Mouse (Mus musculus) heart, embryonic 10.5 days (tissue): ENCODE measurements around the gene Mmp20. TPM values are rescaled to one million over a fixed set of nuclear protein-coding genes. Genes with fewer than 3 reads are reported as not detected.
A peak's percentile ranks its signal among the peaks of the same experiment; 100 is the strongest.

Experiments
- DNase-seq: peaks from one replicate; pipeline ENCODE4 v3.0.0-alpha.2; 2017; ENCODE audit warnings: low spot score
- H3K27ac ChIP-seq: fragments of 300-500 bp; sonication (generic); 2 replicates; pipeline ENCODE4 v1.5.1; 2016; ENCODE audit warnings: mild to moderate bottlenecking
- H3K27me3 ChIP-seq: fragments of 300-500 bp; sonication (generic); 2 replicates; pipeline ENCODE4 v1.6.1; 2016; ENCODE audit warnings: mild to moderate bottlenecking; ENCODE audit not compliant: poor library complexity, insufficient read depth, severe bottlenecking
- H3K36me3 ChIP-seq: fragments of 300-500 bp; sonication (generic); 2 replicates; pipeline ENCODE4 v1.6.1; 2016; ENCODE audit warnings: mild to moderate bottlenecking, moderate library complexity
- H3K4me1 ChIP-seq: fragments of 300-500 bp; sonication (generic); 2 replicates; pipeline ENCODE4 v1.6.1; 2016; ENCODE audit warnings: mild to moderate bottlenecking
- H3K4me3 ChIP-seq: fragments of 300-500 bp; sonication (generic); 2 replicates; pipeline ENCODE4 v1.5.1; 2016; ENCODE audit warnings: mild to moderate bottlenecking, moderate library complexity
- H3K9me3 ChIP-seq: fragments of 300-500 bp; sonication (generic); 2 replicates; pipeline ENCODE4 v1.6.1; 2016; ENCODE audit warnings: mild to moderate bottlenecking, moderate library complexity
- WGBS: fragments of 180-500 bp; shearing (Covaris S2); methylation state at CpG from one replicate; pipeline ENCODE4 v1.1.7; 2016; 5-methylcytosine and 5-hydroxymethylcytosine counted together
- polyA plus RNA-seq: library from polyadenylated mRNA; unstranded; fragments of >200 nt; fragmentation: Nextera tagmentation; extraction: Ambion mirVana; gene quantifications from 2 replicates; pipeline ENCODE4 v1.2.1, GENCODE M21; 2016

The Mmp20 gene
- not detected in 2 replicates for polyA plus RNA-seq

DNA sequence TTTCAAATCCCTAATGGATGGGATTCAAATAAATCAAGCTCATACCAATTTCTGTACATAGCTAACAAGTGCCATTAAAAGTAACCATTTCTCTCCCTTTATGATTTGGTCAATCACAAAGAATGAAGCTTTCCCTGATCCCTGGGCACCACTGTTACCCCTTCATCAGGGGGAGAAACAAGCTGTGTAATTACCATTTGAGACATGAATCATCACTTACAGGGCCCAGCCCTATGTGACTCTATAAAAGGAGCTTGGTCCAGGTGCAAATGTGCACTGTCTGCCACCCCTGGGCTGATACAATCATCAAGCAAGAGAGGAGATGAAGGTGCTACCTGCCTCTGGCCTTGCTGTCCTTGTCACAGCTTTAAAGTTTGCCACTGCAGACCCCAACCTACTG lies at the start of gene Mmp20:
Gene Mmp20, plus strand, starts transcription at position 301 of the 400 bp plus-strand sequence.
- H3K9me3 ChIP-seq: no peaks in the 10 kb centered on the region
- no peaks in the 10 kb centered on the region for H3K27me3 ChIP-seq

DNA sequence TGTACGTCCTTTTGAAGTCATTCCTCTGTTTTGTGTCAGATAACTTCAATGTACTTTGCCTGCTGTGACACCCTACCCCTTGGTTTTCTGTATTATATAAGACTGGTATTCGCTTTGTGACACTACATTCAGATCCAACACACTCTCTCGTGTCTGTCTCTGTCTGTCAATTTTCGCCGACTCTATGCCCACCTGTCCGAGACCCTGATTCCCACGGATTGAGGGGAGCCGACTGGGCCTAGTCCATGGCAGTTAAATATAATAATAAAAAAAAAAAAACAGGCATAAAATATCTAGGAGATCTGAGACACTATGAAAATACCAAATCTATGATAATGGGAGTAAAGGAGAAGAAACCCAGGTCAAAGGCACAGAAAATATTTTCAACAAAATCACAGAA lies 38.0 kb upstream of the Mmp20 start:
- Histone ChIP-seq H3K9me3 (no peaks in the 10 kb centered on the region), H3K27me3 (no peaks in the 10 kb centered on the region), H3K27ac (no peak overlapping the region), H3K4me3 (no peak overlapping the region), H3K4me1 (0 out of 2 replicates have a peak, but pooled peaks cover 3% of the 10 kb centered on the region), H3K36me3 (no peaks in the 10 kb centered on the region)
- peak; percentile 74 for DNase-seq
- 56% methylated on average over 8 of the region's 8 CpGs for WGBS

More for the DNA sequence above, at the start of gene Mmp20:
- DNase-seq: no peak
- no peaks in the 10 kb centered on the region for H3K36me3 ChIP-seq
- no peak within 1 kb of the TSS for H3K27ac ChIP-seq
- H3K4me3 ChIP-seq: no peak within 1 kb of the TSS
- no peaks in the 10 kb centered on the region for H3K4me1 ChIP-seq

DNA sequence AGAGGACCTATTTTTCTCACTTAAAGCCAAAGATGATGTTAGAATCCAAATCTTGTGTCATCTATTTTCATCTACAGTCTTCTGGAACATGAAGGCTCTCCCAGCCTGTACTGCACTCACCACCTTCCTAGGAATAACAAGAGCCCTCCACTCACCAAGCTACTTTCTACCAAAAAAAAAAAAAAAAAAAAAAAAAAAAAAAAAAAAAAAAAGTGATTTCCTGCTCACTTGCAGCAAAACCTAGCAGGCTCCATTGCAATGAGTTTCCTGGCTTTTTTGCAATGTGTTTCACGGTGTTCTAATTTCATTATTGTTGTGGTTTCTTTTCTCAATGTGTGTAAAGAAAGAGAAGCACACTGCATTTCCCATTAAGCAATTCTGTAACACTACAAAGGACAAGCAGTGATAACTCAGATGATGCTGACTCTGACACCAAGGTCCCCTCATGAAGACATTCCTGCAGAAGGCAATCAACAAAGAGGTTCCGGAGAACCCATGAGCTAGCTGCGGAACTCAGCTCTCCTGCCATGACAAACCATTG lies 34.7 kb upstream of the Mmp20 start:
- WGBS: 78% methylated on average over 3 of the region's 3 CpGs
- Histone ChIP-seq H3K36me3 (no peaks in the 10 kb centered on the region), H3K4me1 (0 out of 2 replicates have a peak, but pooled peaks cover 4% of the 10 kb centered on the region), H3K9me3 (no peaks in the 10 kb centered on the region), H3K27ac (no peak overlapping the region), H3K27me3 (no peaks in the 10 kb centered on the region), H3K4me3 (no peak overlapping the region)
- DNase-seq: no peak

DNA sequence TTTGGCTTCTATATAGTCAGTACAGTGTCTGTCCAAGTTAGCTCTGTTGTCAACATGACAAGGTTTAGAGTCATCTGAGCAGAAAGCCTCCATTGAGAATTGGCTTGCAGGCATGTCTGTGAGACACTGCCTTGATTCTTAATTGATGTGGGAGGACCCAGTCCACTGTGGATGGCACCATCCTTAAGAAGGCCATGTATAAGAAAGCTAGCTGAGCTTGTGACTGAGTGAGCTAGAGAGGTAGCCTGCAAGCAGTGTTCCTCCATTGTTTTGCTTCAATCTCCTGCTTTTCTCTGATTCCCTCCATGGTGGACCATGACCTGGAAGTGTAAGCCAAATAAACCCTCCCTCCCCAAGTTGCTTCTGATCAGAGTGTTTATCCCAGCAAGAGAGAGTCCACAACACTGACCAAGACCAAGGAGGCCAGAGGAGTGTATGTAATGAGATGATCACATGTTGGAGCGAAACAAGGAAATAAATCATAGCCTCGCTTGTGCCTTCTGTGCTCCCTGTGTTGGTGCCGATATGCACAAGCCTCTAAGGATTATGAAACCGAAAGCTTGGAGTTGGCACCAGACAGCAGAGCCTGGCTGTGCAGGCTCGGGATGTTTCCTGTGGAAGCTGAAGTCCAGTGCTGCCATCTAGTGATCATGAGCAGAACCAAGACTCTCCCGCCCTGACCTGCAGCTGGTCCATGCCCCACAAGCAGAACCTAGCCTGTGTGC lies 33.1 kb upstream of the Mmp20 start:
- WGBS: 18% methylated on average over 6 of the region's 6 CpGs
- no peaks in the 10 kb centered on the region for H3K27me3 ChIP-seq
- no peaks in the 10 kb centered on the region for H3K9me3 ChIP-seq
- peak; percentile 80 for DNase-seq
- 0 out of 2 replicates have a peak, but pooled peaks cover 4% of the 10 kb centered on the region for H3K4me1 ChIP-seq
- H3K4me3 ChIP-seq: peak overlapping the region; percentile 44
- H3K27ac ChIP-seq: 0 out of 2 replicates have a peak overlapping the region, but pooled peaks have one; percentile 42
- H3K36me3 ChIP-seq: no peaks in the 10 kb centered on the region

DNA sequence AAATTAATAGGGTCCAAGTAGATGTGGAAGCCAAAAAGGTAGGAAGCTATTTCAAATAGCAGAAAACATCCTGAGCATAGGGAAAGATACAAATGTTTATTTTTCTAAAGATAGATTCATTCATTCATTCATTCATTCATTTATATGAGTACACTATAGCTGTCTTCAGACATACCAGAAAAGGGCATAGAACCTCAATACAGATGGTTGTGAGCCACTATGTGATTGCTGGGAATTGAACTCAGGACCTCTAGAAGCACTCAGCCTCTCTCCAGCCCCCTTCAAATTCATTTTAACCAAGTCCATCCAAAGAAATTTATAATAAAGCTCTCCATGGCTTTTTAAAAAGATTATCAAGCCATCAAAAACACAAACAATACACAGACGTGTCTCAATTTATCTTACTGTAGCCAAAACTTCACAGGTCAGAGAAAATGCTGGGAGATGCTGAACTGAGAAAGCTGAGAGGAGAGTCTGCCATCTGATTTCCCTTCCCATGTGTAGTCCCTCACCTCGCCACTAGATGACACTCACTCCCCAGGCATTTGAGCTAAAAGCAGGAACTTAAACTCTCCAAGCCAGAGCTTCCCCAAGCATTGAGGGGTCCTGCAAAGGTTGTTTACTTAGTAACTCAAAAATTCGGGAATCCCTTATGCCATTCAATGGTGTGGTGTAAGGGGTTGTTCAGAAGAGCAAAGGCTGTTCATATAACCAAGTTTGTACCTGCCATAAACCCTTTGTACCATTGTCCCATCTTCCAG lies 24.9 kb upstream of the Mmp20 start:
- Histone ChIP-seq H3K4me1 (no peaks in the 10 kb centered on the region), H3K27me3 (no peaks in the 10 kb centered on the region), H3K36me3 (no peaks in the 10 kb centered on the region), H3K9me3 (no peaks in the 10 kb centered on the region), H3K27ac (no peak overlapping the region), H3K4me3 (no peak overlapping the region)
- DNase-seq: no peak
- WGBS: 3% methylated on average over 3 of the region's 3 CpGs

DNA sequence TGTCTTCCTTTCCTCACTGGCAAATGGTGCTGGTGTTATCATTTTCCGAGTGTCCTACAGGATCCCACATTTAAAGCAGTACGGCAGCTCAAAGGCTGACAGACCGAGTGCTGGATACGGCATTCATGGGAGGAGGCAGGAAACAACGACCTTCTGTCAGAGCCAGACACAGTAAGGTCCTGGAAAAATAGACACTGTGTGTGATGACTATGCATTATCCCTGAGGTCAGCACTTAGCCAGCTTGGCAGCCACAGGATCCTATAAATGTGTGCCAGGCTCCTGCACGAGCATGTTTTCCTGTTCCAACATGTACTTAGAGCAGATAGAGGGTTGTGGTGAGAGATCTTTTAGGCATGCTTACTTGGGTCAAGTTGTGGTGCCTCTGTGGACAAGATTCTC lies 24.0 kb upstream of the Mmp20 start:
- 64% methylated on average over 6 of the region's 6 CpGs for WGBS
- H3K9me3 ChIP-seq: no peaks in the 10 kb centered on the region
- no peaks in the 10 kb centered on the region for H3K36me3 ChIP-seq
- H3K4me1 ChIP-seq: no peaks in the 10 kb centered on the region
- no peak for DNase-seq
- no peak overlapping the region for H3K27ac ChIP-seq
- no peak overlapping the region for H3K4me3 ChIP-seq
- no peaks in the 10 kb centered on the region for H3K27me3 ChIP-seq

DNA sequence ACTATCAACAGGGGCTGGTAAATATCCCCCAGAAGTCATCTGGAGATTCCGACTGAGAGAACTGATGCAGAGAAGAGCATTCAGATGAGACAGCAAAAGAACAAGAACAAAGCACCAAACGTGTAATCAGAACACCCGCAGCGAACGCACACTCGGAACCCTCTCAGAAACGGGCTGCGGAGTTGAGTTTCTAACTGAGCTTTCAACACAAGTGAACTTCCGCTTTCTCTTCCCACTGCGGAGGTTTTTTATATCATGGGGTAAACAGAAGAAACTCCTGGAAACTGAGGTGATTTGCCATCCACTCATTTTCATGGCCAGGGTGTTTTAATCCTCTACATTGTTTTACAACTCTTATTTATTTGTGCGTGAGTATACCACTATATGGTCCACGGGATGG lies 22.4 kb upstream of the Mmp20 start:
- DNase-seq: no peak
- WGBS: 83% methylated on average over 12 of the region's 12 CpGs
- no peaks in the 10 kb centered on the region for H3K27me3 ChIP-seq
- H3K36me3 ChIP-seq: no peaks in the 10 kb centered on the region
- no peaks in the 10 kb centered on the region for H3K9me3 ChIP-seq
- H3K4me3 ChIP-seq: no peak overlapping the region
- no peaks in the 10 kb centered on the region for H3K4me1 ChIP-seq
- no peak overlapping the region for H3K27ac ChIP-seq

DNA sequence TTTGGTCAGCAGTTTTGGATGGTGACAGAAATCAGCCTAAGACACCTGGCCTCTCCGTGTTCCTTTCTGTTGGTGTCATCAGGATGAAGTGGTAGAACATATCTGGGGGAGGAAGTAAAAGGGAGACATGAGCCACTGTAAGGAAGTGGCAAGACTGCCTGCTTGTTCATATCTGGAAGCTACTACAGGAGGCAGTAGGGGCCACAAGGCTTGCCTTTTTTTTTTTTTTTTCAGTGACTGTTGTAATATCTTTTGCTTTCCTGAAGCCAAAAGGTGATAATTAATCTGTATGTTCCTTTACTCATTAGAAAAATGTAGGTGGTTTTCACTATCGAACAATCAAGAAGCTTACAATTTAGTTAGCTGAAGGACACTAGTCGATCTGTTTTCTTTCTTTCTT lies 5.4 kb upstream of the Mmp20 start:
- WGBS: 70% methylated on average over 3 of the region's 3 CpGs

DNA sequence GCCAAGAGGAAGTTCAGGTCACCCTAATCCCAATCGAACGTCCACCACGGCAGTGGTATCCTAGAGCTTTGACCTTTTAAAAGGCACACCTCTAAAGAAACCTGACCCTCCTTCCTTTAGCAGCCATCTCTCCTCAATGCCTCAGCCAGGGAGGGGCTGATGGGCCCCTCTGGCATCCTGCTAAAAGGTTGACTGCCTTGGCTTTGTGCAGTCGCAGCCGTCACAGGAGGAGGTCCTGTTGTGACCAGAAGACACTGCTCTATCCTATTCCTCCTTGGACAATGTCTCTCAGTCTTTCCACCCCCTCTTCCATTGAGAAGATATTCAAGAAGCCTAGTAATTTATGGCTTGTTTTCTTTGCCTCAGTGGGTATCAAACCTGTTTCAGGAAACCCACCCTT lies 5.9 kb downstream of the Mmp20 start:
- no peak for DNase-seq
- Histone ChIP-seq H3K4me1 (no peaks in the 10 kb centered on the region), H3K36me3 (no peaks in the 10 kb centered on the region), H3K9me3 (no peaks in the 10 kb centered on the region), H3K27me3 (no peaks in the 10 kb centered on the region), H3K4me3 (no peak overlapping the region), H3K27ac (no peak overlapping the region)
- 42% methylated on average over 5 of the region's 5 CpGs for WGBS

More for the DNA sequence above, 5.4 kb upstream of the Mmp20 start:
- no peak for DNase-seq
- Histone ChIP-seq H3K4me1 (no peaks in the 10 kb centered on the region), H3K36me3 (no peaks in the 10 kb centered on the region), H3K4me3 (no peak overlapping the region), H3K27me3 (no peaks in the 10 kb centered on the region), H3K9me3 (no peaks in the 10 kb centered on the region), H3K27ac (no peak overlapping the region)

DNA sequence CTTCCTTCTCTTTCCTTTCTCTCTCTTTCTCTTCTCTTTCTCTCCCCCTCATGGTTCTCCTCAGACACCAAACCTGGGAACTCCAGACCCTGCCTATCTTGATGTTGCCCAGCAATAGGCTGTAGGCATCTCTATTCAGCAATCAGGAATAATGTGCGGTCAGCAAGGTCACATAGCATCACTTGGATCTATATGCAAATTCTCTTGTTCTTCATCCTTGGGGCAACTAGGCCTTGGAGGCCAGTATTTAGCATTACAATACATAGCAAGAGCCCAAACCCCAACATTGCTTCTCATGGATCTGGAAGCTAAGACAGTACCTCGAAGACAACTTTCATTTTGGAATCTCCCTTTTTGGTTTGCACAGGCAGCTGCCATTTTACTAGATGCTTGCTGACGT lies 19.9 kb downstream of the Mmp20 start:
- H3K36me3 ChIP-seq: no peaks in the 10 kb centered on the region
- no peak overlapping the region for H3K4me3 ChIP-seq
- H3K9me3 ChIP-seq: no peaks in the 10 kb centered on the region
- no peak overlapping the region for H3K27ac ChIP-seq
- no peak for DNase-seq
- H3K27me3 ChIP-seq: no peaks in the 10 kb centered on the region
- no peaks in the 10 kb centered on the region for H3K4me1 ChIP-seq
- WGBS: 84% methylated on average over 3 of the region's 3 CpGs

DNA sequence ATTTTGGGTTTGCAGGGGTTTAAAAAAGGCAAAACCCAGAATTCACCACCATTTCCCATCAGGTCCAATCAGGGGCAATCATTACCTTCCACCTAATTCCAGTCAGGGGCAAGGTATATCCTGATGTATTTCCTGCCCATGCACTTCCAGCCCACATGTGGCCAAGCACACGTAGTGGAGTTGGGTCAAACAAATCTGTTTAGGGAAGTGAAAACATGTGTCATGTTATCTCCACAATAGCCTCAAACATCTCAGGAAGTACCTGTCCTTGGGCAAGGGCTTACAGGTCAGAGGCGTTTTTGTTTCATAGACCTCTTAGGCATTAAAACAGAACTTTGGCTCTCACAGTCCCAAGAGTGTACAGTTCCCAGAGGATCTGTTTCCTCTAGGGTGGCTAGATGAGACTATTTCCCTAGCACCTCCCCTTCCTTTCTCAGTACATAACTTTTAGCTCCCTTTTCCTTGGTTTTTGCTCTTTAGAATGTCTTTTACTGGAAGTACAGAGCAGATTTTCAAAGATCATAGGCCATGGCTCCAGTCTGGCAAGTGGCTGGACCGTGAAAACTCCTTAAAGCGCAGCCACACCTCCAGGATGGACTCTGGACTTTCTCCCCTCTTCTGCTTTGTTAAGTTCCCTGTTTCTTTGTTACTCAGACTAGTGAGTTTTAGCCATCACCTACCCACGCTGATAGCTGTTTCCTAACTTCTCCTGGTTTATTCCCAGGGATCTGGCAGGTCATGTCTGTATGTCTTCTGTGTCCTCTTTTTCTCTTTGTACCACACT lies 22.6 kb downstream of the Mmp20 start:
- Histone ChIP-seq H3K27ac (no peak overlapping the region), H3K4me3 (no peak overlapping the region), H3K27me3 (no peaks in the 10 kb centered on the region), H3K4me1 (no peaks in the 10 kb centered on the region), H3K36me3 (no peaks in the 10 kb centered on the region), H3K9me3 (no peaks in the 10 kb centered on the region)
- 76% methylated on average over 5 of the region's 5 CpGs for WGBS
- DNase-seq: no peak

DNA sequence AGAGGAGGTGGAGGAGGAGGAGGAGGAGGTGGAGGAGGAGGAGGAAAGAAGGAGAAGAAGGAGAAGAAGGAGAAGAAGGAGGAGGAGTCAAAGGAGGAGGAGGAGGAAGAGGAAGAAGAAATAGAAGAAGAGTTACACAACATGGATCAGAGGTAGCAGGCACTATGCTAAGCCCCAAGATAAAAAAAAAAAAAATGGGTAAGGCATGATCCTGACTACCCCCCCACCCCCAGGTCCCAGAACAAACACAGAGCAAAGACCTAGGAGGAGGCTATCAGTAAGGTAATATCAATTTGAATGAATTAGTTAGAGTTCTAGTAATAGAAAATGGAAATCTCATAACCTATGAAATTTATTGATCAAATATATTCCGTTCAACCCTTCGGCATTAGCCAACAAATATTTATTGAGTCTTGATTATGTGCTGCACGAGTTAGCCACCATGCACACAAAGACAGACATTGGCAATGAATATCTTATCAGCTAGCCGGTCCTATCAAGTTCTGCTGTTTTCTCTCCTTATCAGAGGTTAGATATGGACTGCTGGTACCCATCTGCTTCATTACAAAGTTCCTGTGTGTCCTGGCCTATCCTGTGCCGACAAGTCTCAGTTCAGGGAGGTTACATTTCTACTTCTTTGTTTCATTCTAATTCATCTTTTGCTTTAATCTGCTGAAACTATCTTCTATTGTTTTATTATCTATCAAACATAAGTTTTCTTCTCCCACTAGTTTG lies 24.5 kb downstream of the Mmp20 start:
- Histone ChIP-seq H3K9me3 (no peaks in the 10 kb centered on the region), H3K36me3 (no peaks in the 10 kb centered on the region), H3K27ac (no peak overlapping the region), H3K4me3 (no peak overlapping the region), H3K4me1 (no peaks in the 10 kb centered on the region), H3K27me3 (no peaks in the 10 kb centered on the region)
- 49% methylated on average over 5 of the region's 5 CpGs for WGBS
- no peak for DNase-seq
